Mouse (Mus musculus): Measurements from ENCODE around the gene Slc39a11.

DNA sequence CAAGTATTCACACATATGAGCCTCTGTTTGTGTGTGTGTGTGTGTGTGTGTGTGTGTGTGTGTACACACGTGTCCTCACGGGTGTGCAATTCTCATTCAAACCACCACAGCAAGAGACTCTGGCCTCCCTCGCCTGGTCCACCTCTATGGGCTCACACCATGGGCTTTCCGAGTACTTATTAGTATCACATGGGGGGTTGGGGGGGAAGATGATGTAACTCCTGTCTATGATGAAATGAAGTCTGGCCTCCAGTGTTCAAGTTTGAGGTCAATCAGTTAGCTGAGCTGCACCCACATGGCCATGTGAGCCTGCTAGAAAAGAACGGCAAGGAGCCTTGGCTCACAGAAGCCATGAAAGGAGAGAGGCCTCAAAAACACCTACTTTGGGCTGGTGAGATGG, 16.5 kb downstream of the Slc39a11 start:
- TF ChIP-seq CTCF (IDR thresholded peaks at IDR 0.05; ENCODE audit: insufficient read depth, low read length) (no peak), POLR2A (IDR thresholded peaks at IDR 0.05; ENCODE audit: borderline replicate concordance, extremely low read depth, low read depth, low read length) (no peak)
